Mouse (Mus musculus) embryonic facial prominence, embryonic 10.5 days (tissue): ENCODE results near the gene Bmpr2. TPM values are rescaled to one million over a fixed set of nuclear protein-coding genes. Genes with fewer than 3 reads are reported as not detected.

Source experiments
- DNase-seq: peaks from one replicate; pipeline ENCODE4 v3.0.0-alpha.2; 2017; ENCODE audit warnings: low spot score
- H3K27ac ChIP-seq: fragments of 300-500 bp; sonication (generic); replicated peaks from 2 replicates; pipeline ENCODE4 v1.5.1; 2016; ENCODE audit warnings: mild to moderate bottlenecking
- H3K27me3 ChIP-seq: fragments of 300-500 bp; sonication (generic); replicated peaks from 2 replicates; pipeline ENCODE4 v1.6.1; 2016; ENCODE audit warnings: low read depth, mild to moderate bottlenecking; ENCODE audit not compliant: poor library complexity, severe bottlenecking
- H3K36me3 ChIP-seq: fragments of 300-500 bp; sonication (generic); replicated peaks from 2 replicates; pipeline ENCODE4 v1.6.1; 2016; ENCODE audit warnings: mild to moderate bottlenecking, moderate library complexity
- H3K4me1 ChIP-seq: fragments of 300-500 bp; sonication (generic); 2 replicates; pipeline ENCODE4 v1.6.1; 2016
- H3K4me3 ChIP-seq: fragments of 300-500 bp; sonication (generic); 2 replicates; pipeline ENCODE4 v1.5.1; 2016; ENCODE audit warnings: mild to moderate bottlenecking, moderate library complexity
- H3K9me3 ChIP-seq: fragments of 300-500 bp; sonication (generic); 2 replicates; pipeline ENCODE4 v1.6.1; 2016; ENCODE audit warnings: mild to moderate bottlenecking
- WGBS: fragments of 180-500 bp; shearing (Covaris S2); methylation state at CpG from one replicate; pipeline ENCODE4 v1.1.7; 2016; 5-methylcytosine and 5-hydroxymethylcytosine counted together
- polyA plus RNA-seq: library from polyadenylated mRNA; unstranded; fragments of >200 nt; fragmentation: Nextera tagmentation; extraction: Ambion mirVana; gene quantifications from 2 replicates; pipeline ENCODE4 v1.2.1, GENCODE M21; 2016

Gene Bmpr2
- polyA plus RNA-seq, 1 experiment from 2014 or later, result 7.1 TPM

GRCm38 (mm10) chr1:59924411-59924810 lies 161.2 kb downstream of the Bmpr2 start:
- 93% methylated on average over 2 of the region's 2 CpGs for WGBS
- DNase-seq, result no peak
- Histone ChIP-seq H3K4me3 (no peak overlapping the region), H3K27me3 (no peaks in the 10 kb centered on the region), H3K36me3 (no peaks in the 10 kb centered on the region), H3K27ac (no peak overlapping the region), H3K4me1 (peaks cover 9% of the 10 kb centered on the region; the same call in 1 of the 2 replicates), H3K9me3 (no peaks in the 10 kb centered on the region)

GRCm38 (mm10) chr1:59926021-59926672 lies 162.9 kb downstream of the Bmpr2 start:
- H3K27ac ChIP-seq, result no peak overlapping the region
- no peaks in the 10 kb centered on the region for H3K9me3 ChIP-seq
- no peaks in the 10 kb centered on the region for H3K27me3 ChIP-seq
- H3K4me1 ChIP-seq, result peaks cover 9% of the 10 kb centered on the region; the same call in 1 of the 2 replicates
- DNase-seq, result no peak
- H3K4me3 ChIP-seq, result no peak overlapping the region
- 82% methylated on average over 3 of the region's 3 CpGs for WGBS
- no peaks in the 10 kb centered on the region for H3K36me3 ChIP-seq

DNA sequence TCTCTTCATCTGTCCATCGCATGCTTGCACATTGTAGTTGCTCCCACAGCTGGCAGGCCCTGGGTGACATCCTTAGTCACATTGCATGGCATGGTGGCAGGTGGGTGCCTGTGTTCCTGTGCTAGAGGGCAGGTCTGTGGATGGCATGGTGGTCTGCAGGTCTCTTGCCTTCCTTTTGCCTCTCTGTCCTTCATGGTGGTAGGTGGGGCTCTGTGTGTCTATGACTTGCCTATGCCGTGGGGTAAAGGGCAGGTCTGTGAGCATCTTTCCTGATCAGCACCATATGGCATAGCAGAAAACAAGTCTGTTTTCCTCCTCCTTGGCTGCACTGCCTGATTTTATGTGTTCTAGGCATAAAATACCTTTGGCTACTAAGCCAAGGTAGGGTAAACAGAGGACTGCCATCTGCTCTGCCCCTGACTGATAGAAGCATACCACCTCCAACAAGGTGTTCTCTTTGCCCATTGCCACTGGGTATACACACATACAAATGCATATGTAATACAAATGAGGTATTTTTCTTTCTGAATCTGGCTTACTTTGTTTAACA lies 164.0 kb downstream of the Bmpr2 start:
- no peaks in the 10 kb centered on the region for H3K9me3 ChIP-seq
- no peaks in the 10 kb centered on the region for H3K36me3 ChIP-seq
- WGBS, result 84% methylated on average over 2 of the region's 2 CpGs
- no peak overlapping the region for H3K27ac ChIP-seq
- no peaks in the 10 kb centered on the region for H3K27me3 ChIP-seq
- no peak overlapping the region for H3K4me3 ChIP-seq
- peaks cover 9% of the 10 kb centered on the region; the same call in 1 of the 2 replicates for H3K4me1 ChIP-seq
- DNase-seq, result no peak

Other genes with a start within 250 kb of the Bmpr2 start
- gene Gm973, start 247.1 kb upstream of the Bmpr2 start, polyA plus RNA-seq, result 1.2 and 3.6 TPM in 2 replicates
- gene Sumo1, start 92.6 kb upstream of the Bmpr2 start, polyA plus RNA-seq, result 564 and 568 TPM in 2 replicates
- gene Nop58, start 78.4 kb upstream of the Bmpr2 start, polyA plus RNA-seq, result 317 and 319 TPM in 2 replicates
- 11.2 and 11.5 TPM in 2 replicates for gene Fam117b, start 149.6 kb downstream of the Bmpr2 start, polyA plus RNA-seq